Mouse (Mus musculus) CH12.LX (cell line): ENCODE measurements around the gene H2-Q1. TPM values are rescaled to one million over a fixed set of nuclear protein-coding genes. Genes with fewer than 3 reads are reported as not detected.
"Not testable (repeated sequence)": the region's sequence is repeated elsewhere in the genome, so short reads cannot be mapped to it uniquely, and the experiment has no call there.

Experiments
- DNase-seq: peaks from one replicate; pipeline ENCODE4 v3.0.0-alpha.2; 2013; ENCODE audit errors: extremely low read depth
- H3K27ac ChIP-seq: 2 replicates; pipeline ENCODE4 v1.5.1; 2012; ENCODE audit warnings: low read depth, mild to moderate bottlenecking, control low read depth, moderate library complexity; ENCODE audit not compliant: insufficient read depth
- H3K27me3 ChIP-seq: replicated peaks from 2 replicates; pipeline ENCODE3; 2012; ENCODE audit warnings: inconsistent platforms
- H3K36me3 ChIP-seq, 2 experiments: replicated peaks in 1 of 2; 2 replicates each; pipeline versions ENCODE3 to v1.6.1; 2012; ENCODE audit warnings: inconsistent platforms in 1 of 2, low read length in 1 of 2, mild to moderate bottlenecking in 1 of 2, mixed read lengths in 1 of 2, moderate library complexity in 1 of 2; ENCODE audit not compliant: control insufficient read depth in 1 of 2, insufficient read depth in 1 of 2
- H3K4me1 ChIP-seq, 2 experiments: 2 replicates each; pipeline ENCODE4 v1.6.1; 2012; ENCODE audit warnings: inconsistent platforms in 1 of 2, moderate library complexity in 1 of 2; ENCODE audit not compliant: insufficient read depth in 2 of 2, control insufficient read depth in 1 of 2
- H3K4me2 ChIP-seq: 2 replicates; pipeline ENCODE4 v1.6.1; 2012; ENCODE audit warnings: low read depth, mild to moderate bottlenecking, control low read depth; ENCODE audit not compliant: poor library complexity, insufficient read depth, severe bottlenecking
- H3K4me3 ChIP-seq, 3 experiments: fragments of 150-350 bp in 1 of 3; sonication (generic) in 1 of 3; replicated peaks in 1 of 3; 2 replicates each; pipeline versions ENCODE3 to v1.5.1; 2011 to 2012; ENCODE audit warnings: low read depth in 2 of 3, low read length in 2 of 3, mild to moderate bottlenecking in 2 of 3, moderate library complexity in 2 of 3, control low read depth in 1 of 3, improper control_type of control experiment in 1 of 3, inconsistent platforms in 1 of 3, mixed read lengths in 1 of 3; ENCODE audit not compliant: poor library complexity in 1 of 3
- H3K79me2 ChIP-seq: replicated peaks from 2 replicates; pipeline ENCODE4 v1.6.1; 2012; ENCODE audit warnings: mild to moderate bottlenecking, moderate library complexity; ENCODE audit not compliant: control insufficient read depth, poor library complexity, insufficient read depth, severe bottlenecking; ENCODE audit errors: extremely low read depth
- H3K9ac ChIP-seq: 2 replicates; pipeline ENCODE4 v1.6.1; 2012; ENCODE audit warnings: low read depth, mild to moderate bottlenecking, control low read depth, moderate library complexity; ENCODE audit not compliant: insufficient read depth
- H3K9me3 ChIP-seq: replicated peaks from 2 replicates; pipeline ENCODE3; 2012; ENCODE audit warnings: low read length, inconsistent platforms, mixed read lengths
- CHD2 ChIP-seq: IDR thresholded peaks from 2 replicates; pipeline ENCODE4 v1.6.1; 2011; ENCODE audit warnings: low read length, improper control_type of control experiment
- CTCF ChIP-seq, 2 experiments: IDR thresholded peaks in 1 of 2; conservative IDR thresholded peaks in 1 of 2; 2 replicates each; pipeline ENCODE4 v1.5.1; 2011 to 2012; ENCODE audit warnings: low read depth in 2 of 2, low read length in 2 of 2, improper control_type of control experiment in 1 of 2, inconsistent platforms in 1 of 2, mild to moderate bottlenecking in 1 of 2, moderate library complexity in 1 of 2
- EP300 ChIP-seq: IDR thresholded peaks from 2 replicates; pipeline ENCODE4 v1.6.1; 2011; ENCODE audit warnings: low read length, improper control_type of control experiment
- ETS1 ChIP-seq: conservative IDR thresholded peaks from 2 replicates; pipeline ENCODE4 v1.6.1; 2012; ENCODE audit warnings: low read depth, mild to moderate bottlenecking, inconsistent platforms, low read length, improper control_type of control experiment, moderate library complexity
- GABPA ChIP-seq: IDR thresholded peaks from 2 replicates; pipeline ENCODE4 v1.6.1; 2012; ENCODE audit warnings: low read depth, low read length, improper control_type of control experiment, inconsistent platforms; ENCODE audit not compliant: insufficient replicate concordance
- IRF4 ChIP-seq: IDR thresholded peaks from 2 replicates; pipeline ENCODE4 v1.6.1; 2014; ENCODE audit warnings: low read depth, mild to moderate bottlenecking, inconsistent platforms, low read length, improper control_type of control experiment
- JUND ChIP-seq: conservative IDR thresholded peaks from 2 replicates; pipeline ENCODE4 v1.6.1; 2011; ENCODE audit warnings: low read depth, low read length, improper control_type of control experiment
- KAT2A ChIP-seq: IDR thresholded peaks from 2 replicates; pipeline ENCODE4 v1.6.1; 2012; ENCODE audit warnings: low read length, improper control_type of control experiment, inconsistent platforms; ENCODE audit not compliant: insufficient replicate concordance
- MAFK ChIP-seq: IDR thresholded peaks from 2 replicates; pipeline ENCODE4 v1.6.1; 2011; ENCODE audit warnings: low read length, improper control_type of control experiment; ENCODE audit not compliant: insufficient replicate concordance
- MAX ChIP-seq: IDR thresholded peaks from 2 replicates; pipeline ENCODE4 v1.6.1; 2011; ENCODE audit warnings: low read length, improper control_type of control experiment
- MAZ ChIP-seq: IDR thresholded peaks from 2 replicates; pipeline ENCODE4 v1.6.1; 2012; ENCODE audit warnings: low read depth, mild to moderate bottlenecking, inconsistent platforms, low read length, improper control_type of control experiment, moderate library complexity
- MEF2A ChIP-seq: IDR thresholded peaks from 2 replicates; pipeline ENCODE4 v1.6.1; 2014; ENCODE audit warnings: low read depth, mild to moderate bottlenecking, inconsistent platforms, low read length, improper control_type of control experiment, borderline replicate concordance
- MXI1 ChIP-seq: IDR thresholded peaks from 2 replicates; pipeline ENCODE4 v1.6.1; 2011; ENCODE audit warnings: mild to moderate bottlenecking, low read depth, low read length, improper control_type of control experiment
- MYC ChIP-seq: IDR thresholded peaks from 2 replicates; pipeline ENCODE4 v1.6.1; 2011; ENCODE audit warnings: low read depth, mild to moderate bottlenecking, improper control_type of control experiment, low read length
- NRF1 ChIP-seq: IDR thresholded peaks from 2 replicates; pipeline ENCODE4 v1.6.1; 2014; ENCODE audit warnings: low read depth, mild to moderate bottlenecking, inconsistent platforms, low read length, improper control_type of control experiment, moderate library complexity
- PAX5 ChIP-seq: IDR thresholded peaks from 2 replicates; pipeline ENCODE4 v1.6.1; 2012; ENCODE audit warnings: low read length, inconsistent platforms, mixed read lengths
- POLR2A ChIP-seq: IDR thresholded peaks from 2 replicates; pipeline ENCODE4 v1.6.1; 2011; ENCODE audit warnings: low read depth, mild to moderate bottlenecking, improper control_type of control experiment, low read length
- RAD21 ChIP-seq: IDR thresholded peaks from 2 replicates; pipeline ENCODE4 v1.6.1; 2011; ENCODE audit warnings: low read depth, mild to moderate bottlenecking, low read length, improper control_type of control experiment, moderate library complexity
- SIN3A ChIP-seq: IDR thresholded peaks from 2 replicates; pipeline ENCODE4 v1.6.1; 2012; ENCODE audit warnings: low read length, improper control_type of control experiment, inconsistent platforms
- TBP ChIP-seq: conservative IDR thresholded peaks from 2 replicates; pipeline ENCODE4 v1.6.1; 2011; ENCODE audit warnings: low read depth, low read length, improper control_type of control experiment
- UBTF ChIP-seq: IDR thresholded peaks from 2 replicates; pipeline ENCODE4 v1.6.1; 2012; ENCODE audit warnings: low read depth, mild to moderate bottlenecking, inconsistent platforms, low read length, improper control_type of control experiment, moderate library complexity
- USF1 ChIP-seq: IDR thresholded peaks from 2 replicates; pipeline ENCODE4 v1.6.1; 2014; ENCODE audit warnings: low read depth, mild to moderate bottlenecking, inconsistent platforms, low read length, improper control_type of control experiment
- ZKSCAN1 ChIP-seq: IDR thresholded peaks from 2 replicates; pipeline ENCODE4 v1.6.1; 2012; ENCODE audit warnings: low read depth, inconsistent platforms, low read length, improper control_type of control experiment, borderline replicate concordance
- ZNF384 ChIP-seq: IDR thresholded peaks from 2 replicates; pipeline ENCODE4 v1.6.1; 2012; ENCODE audit warnings: low read depth, low read length, improper control_type of control experiment, inconsistent platforms
- dilution Hi-C: fragments of 300-500 bp; cut with MboI; formaldehyde crosslinking; loops from 2 replicates; pipeline ENCODE4 v1.14.3; 2020; ENCODE audit warnings: low sequenced_read_pairs; ENCODE audit not compliant: extremely low pct_unique_long_range_greater_than_20kb, extremely low pct_ligation_motif_present
- in situ Hi-C: fragments of 300-500 bp; cut with MboI; formaldehyde crosslinking; loops from 3 replicates; pipeline ENCODE4 v1.14.3; 2019; ENCODE audit warnings: low sequenced_read_pairs, low pct_ligation_motif_present, low pct_unique_long_range_greater_than_20kb, mixed read lengths
- polyA plus RNA-seq: library from polyadenylated mRNA; unstranded; fragments of >175 nt; gene quantifications from 2 replicates; pipeline ENCODE4 v1.2.1, GENCODE M21; 2012; ENCODE audit warnings: low read depth; ENCODE audit not compliant: insufficient read length
- total RNA-seq, 2 experiments: library from RNA; depleted of rRNA; stranded (reverse); fragments of 300-350 nt in 1 of 2; fragments of >200 nt in 1 of 2; gene quantifications; 2 replicates each; pipeline ENCODE4 v1.2.3; 2012 to 2014

H2-Q1 gene
- total and polyA plus RNA-seq, 3 experiments: 2.4 to 31.8 (median 13.9) TPM

DNA sequence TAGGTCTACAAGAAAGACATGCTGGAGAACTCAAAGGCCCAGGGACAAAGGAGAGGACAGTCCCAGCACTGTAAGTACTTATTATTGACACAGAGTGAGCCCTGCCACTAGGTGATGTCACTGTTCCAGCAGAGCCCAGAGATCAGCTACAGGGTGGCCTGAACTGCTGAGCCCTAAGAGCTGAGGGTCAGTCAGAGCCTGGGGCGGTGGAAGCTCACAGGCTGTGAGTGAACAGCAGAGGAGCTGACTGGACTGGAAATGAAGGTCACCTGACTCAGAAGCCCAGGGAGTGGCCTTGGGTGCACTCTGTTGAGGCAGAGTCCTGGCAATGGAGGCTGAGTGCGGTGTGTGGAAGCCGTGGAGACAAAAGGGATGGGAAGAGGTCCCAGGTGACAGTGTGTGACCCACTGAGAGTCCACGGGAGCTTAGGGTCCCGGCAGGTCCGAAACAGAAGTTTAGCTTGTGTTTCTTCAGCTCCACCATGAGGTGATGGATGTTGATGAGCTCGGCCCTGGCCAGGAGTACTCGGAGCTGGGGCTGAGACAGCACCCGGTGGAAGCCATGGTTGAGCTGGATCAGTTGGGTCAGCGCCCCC lies 16.4 kb upstream of the H2-Q1 start:
- H3K27me3 ChIP-seq: peaks cover 62% of the 10 kb centered on the region
- H3K79me2 ChIP-seq: no peaks in the 10 kb centered on the region
- no peak overlapping the region for H3K4me3 ChIP-seq
- H3K9ac ChIP-seq: no peak overlapping the region
- no peak overlapping the region for H3K27ac ChIP-seq
- dilution Hi-C loops: no loop called here
- H3K9me3 ChIP-seq: peaks cover 8% of the 10 kb centered on the region
- no peak overlapping the region for H3K4me2 ChIP-seq
- no peak for DNase-seq
- TF ChIP-seq UBTF (no peak), KAT2A (no peak), NRF1 (no peak), IRF4 (no peak), EP300 (no peak), MYC (no peak), ZKSCAN1 (no peak), MAFK (no peak), MAZ (no peak), CTCF (conservative IDR thresholded peaks at IDR 0.05 in 1 of 2, IDR thresholded peaks at IDR 0.05 in 1 of 2; ENCODE audit: low read depth in 2 of 2, low read length in 2 of 2) (no peak), USF1 (no peak), MXI1 (no peak), MEF2A (no peak), SIN3A (no peak), ETS1 (no peak), GABPA (no peak), PAX5 (no peak)
- H3K4me1 ChIP-seq: peaks cover 3 to 7% of the 10 kb centered on the region in 2 experiments; a peak in 2 of 4 replicates
- in situ Hi-C loops: loop anchor here (5.0 kb wide), 2 partner anchors 52 to 1337 kb away; no protein-coding TSS in a partner anchor
- H3K36me3 ChIP-seq: peaks cover 2% of the 10 kb centered on the region in 2 experiments

DNA sequence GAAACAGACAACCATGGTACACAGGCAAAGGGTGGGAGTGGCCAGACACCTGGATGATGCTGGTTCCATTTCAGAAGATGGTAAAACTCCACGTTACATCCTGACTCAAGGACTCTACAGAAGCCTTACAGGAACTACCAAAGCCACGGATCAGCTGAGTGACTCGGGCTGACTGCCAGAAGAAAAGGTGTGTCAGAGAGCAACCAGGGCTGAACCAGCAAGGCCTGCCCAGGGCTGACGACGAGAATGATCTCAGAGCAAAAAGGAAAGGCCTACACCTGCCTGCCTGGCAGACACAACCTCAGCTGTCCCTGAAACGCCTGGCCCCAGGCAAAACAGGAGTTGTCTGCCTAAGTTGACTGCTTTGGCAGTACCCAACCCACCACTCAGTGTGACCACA lies 15.7 kb upstream of the H2-Q1 start:
- no peak overlapping the region for H3K4me3 ChIP-seq
- no peak overlapping the region for H3K4me2 ChIP-seq
- H3K36me3 ChIP-seq: peaks cover 2% of the 10 kb centered on the region in 2 experiments
- no peaks in the 10 kb centered on the region for H3K79me2 ChIP-seq
- dilution Hi-C loops: no loop called here
- H3K9ac ChIP-seq: no peak overlapping the region
- TF ChIP-seq CTCF (conservative IDR thresholded peaks at IDR 0.05 in 1 of 2, IDR thresholded peaks at IDR 0.05 in 1 of 2; ENCODE audit: low read depth in 2 of 2, low read length in 2 of 2) (no peak), POLR2A (no peak), MAX (no peak), IRF4 (no peak), GABPA (no peak), MEF2A (no peak), ZNF384 (no peak), TBP (no peak), CHD2 (no peak), RAD21 (no peak), JUND (no peak), UBTF (no peak)
- H3K9me3 ChIP-seq: peaks cover 8% of the 10 kb centered on the region
- peaks cover 63% of the 10 kb centered on the region for H3K27me3 ChIP-seq
- DNase-seq: no peak
- H3K4me1 ChIP-seq: peaks cover 3 to 7% of the 10 kb centered on the region in 2 experiments; a peak in 2 of 4 replicates
- in situ Hi-C loops: loop anchor here (5.0 kb wide), 2 partner anchors 52 to 1337 kb away; no protein-coding TSS in a partner anchor
- no peak overlapping the region for H3K27ac ChIP-seq

DNA sequence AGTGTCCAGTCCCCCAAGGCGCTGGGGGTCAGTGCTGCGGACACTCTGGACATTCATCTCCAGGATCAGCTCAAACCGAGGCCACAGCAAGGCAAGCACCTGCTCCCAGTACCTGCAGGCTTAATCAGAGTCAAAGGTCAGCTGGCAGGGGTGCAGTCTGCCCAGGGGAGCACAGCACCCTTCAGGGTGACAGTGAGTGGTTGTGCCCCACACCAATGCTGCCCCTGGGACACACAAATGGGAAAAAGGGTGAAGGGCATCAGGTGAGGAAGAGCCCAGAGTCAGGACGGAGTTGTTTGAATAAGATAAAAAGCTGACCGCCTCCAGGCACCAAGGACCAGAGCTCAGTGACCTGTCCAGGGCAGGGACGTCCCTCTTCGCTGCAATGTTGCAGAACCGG lies 15.3 kb upstream of the H2-Q1 start:
- H3K4me1 ChIP-seq, H3K9me3 ChIP-seq, H3K4me3 ChIP-seq, H3K4me2 ChIP-seq, H3K9ac ChIP-seq, dilution Hi-C loops, H3K27ac ChIP-seq, H3K36me3 ChIP-seq, DNase-seq, H3K79me2 ChIP-seq: not testable (repeated sequence)
- in situ Hi-C loops: loop anchor here (5.0 kb wide), 2 partner anchors 53 to 1338 kb away; no protein-coding TSS in a partner anchor
- H3K27me3 ChIP-seq: peaks cover 61% of the 10 kb centered on the region
